Mouse (Mus musculus) erythroblast, embryonic 14.5 days (primary cell): ENCODE measurements around the gene Dpm1. TPM values are rescaled to one million over a fixed set of nuclear protein-coding genes. Genes with fewer than 3 reads are reported as not detected.

Source experiments
- H3K27me3 ChIP-seq: 2 replicates; pipeline ENCODE4 v1.6.1; 2012; ENCODE audit warnings: inconsistent platforms; ENCODE audit not compliant: control insufficient read depth
- H3K36me3 ChIP-seq: 2 replicates; pipeline ENCODE4 v1.6.1; 2012; ENCODE audit warnings: mild to moderate bottlenecking, inconsistent platforms; ENCODE audit not compliant: control insufficient read depth
- H3K4me1 ChIP-seq: 2 replicates; pipeline ENCODE4 v1.6.1; 2012; ENCODE audit warnings: inconsistent platforms; ENCODE audit not compliant: control insufficient read depth
- H3K4me3 ChIP-seq: replicated peaks from 2 replicates; pipeline ENCODE3; 2012; ENCODE audit warnings: moderate library complexity, mild to moderate bottlenecking, inconsistent platforms
- H3K9me3 ChIP-seq: 2 replicates; pipeline ENCODE4 v1.6.1; 2012; ENCODE audit warnings: low read length, inconsistent platforms, mixed read lengths; ENCODE audit not compliant: control insufficient read depth
- GATA1 ChIP-seq: IDR thresholded peaks from 2 replicates; pipeline ENCODE4 v1.6.1; 2012; ENCODE audit warnings: low read length, inconsistent platforms, mixed read lengths
- TAL1 ChIP-seq: IDR thresholded peaks from 3 replicates; pipeline ENCODE4 v1.6.1; 2012; ENCODE audit warnings: low read length, inconsistent platforms, mixed read lengths
- polyA plus RNA-seq: library from polyadenylated mRNA; stranded (reverse); fragments of >175 nt; gene quantifications from 2 replicates; pipeline ENCODE4 v1.2.3, GENCODE M21; 2012

Dpm1 gene
- polyA plus RNA-seq, 1 experiment = 9.1 TPM

DNA sequence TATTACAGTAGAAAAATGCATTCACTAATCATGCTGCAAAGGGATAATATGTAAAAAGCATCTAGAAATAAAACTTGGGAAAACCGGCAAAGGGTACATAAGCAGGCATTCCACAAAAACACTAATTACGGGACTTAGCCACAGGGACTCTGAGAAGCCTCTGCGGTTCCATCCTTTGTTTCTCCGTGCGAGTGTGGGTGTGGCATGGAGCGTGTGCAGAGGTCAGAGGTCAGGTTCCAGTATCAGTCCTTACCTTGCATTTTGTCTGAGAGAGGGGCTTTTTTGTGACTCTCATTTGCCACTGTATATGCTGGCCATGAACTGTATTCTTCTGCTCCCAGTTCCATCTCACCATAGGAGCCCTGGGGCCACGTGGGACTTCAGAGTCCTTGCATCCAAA, 54.4 kb downstream of the Dpm1 start:
- H3K36me3 ChIP-seq = peaks cover 62% of the 10 kb centered on the region
- no peaks in the 10 kb centered on the region for H3K27me3 ChIP-seq
- H3K4me1 ChIP-seq = peaks cover 29% of the 10 kb centered on the region
- no peaks in the 10 kb centered on the region for H3K9me3 ChIP-seq
- H3K4me3 ChIP-seq = no peak overlapping the region
- TF ChIP-seq GATA1 = no peak
- TF ChIP-seq TAL1 = no peak

DNA sequence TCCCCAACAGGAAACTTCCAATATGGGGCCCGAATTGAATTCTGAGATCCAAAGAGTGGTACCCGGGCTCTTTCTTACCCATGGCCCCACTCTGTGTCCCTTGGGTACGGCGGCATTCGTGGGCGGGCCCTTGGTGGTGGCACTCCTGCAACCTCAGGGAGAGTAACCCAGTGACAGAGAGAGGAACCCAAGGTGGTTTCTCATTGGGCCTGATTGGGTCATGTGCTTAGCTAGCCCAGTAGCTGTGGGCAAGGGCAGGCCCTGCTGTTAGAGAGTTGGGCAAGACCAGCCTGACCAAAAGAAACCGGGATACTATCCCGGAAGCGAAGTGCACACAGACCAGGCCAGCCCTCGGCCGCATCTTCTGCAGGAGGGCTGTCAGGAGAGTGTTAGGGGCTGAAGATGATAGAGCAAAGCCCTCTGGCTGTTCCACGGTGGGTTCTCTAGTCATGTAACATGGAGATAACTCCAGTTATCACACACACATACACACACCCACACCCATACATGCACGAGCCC, 60.2 kb downstream of the Dpm1 start:
- Histone ChIP-seq H3K36me3 (peaks cover 24% of the 10 kb centered on the region), H3K4me3 (peak overlapping the region; percentile 62), H3K9me3 (no peaks in the 10 kb centered on the region), H3K4me1 (peaks cover 65% of the 10 kb centered on the region), H3K27me3 (no peaks in the 10 kb centered on the region; the same call in 1 of the 2 replicates)
- TF ChIP-seq TAL1 = no peak
- TF ChIP-seq GATA1 = no peak

DNA sequence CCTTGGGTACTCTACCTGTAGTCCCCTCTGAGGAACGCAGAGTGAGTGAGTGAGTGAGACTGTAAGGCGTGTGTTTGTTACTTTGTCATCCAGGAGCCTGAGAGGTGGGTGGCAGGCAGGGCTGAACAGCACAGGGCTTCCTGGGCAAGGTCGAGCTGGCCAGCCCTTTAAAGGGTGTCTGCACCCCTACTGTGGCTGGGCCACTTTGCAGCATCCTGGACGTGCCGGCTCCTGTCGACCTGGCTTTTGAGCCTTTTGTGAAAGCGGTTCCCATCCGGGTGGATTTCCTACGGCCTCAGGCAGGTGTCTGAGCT, 60.6 kb downstream of the Dpm1 start:
- peak overlapping the region; percentile 62 for H3K4me3 ChIP-seq
- TF ChIP-seq TAL1 = no peak
- no peak for TF ChIP-seq GATA1
- peaks cover 20% of the 10 kb centered on the region for H3K36me3 ChIP-seq
- peaks cover 67% of the 10 kb centered on the region for H3K4me1 ChIP-seq
- H3K27me3 ChIP-seq = no peaks in the 10 kb centered on the region; the same call in 1 of the 2 replicates
- H3K9me3 ChIP-seq = no peaks in the 10 kb centered on the region

DNA sequence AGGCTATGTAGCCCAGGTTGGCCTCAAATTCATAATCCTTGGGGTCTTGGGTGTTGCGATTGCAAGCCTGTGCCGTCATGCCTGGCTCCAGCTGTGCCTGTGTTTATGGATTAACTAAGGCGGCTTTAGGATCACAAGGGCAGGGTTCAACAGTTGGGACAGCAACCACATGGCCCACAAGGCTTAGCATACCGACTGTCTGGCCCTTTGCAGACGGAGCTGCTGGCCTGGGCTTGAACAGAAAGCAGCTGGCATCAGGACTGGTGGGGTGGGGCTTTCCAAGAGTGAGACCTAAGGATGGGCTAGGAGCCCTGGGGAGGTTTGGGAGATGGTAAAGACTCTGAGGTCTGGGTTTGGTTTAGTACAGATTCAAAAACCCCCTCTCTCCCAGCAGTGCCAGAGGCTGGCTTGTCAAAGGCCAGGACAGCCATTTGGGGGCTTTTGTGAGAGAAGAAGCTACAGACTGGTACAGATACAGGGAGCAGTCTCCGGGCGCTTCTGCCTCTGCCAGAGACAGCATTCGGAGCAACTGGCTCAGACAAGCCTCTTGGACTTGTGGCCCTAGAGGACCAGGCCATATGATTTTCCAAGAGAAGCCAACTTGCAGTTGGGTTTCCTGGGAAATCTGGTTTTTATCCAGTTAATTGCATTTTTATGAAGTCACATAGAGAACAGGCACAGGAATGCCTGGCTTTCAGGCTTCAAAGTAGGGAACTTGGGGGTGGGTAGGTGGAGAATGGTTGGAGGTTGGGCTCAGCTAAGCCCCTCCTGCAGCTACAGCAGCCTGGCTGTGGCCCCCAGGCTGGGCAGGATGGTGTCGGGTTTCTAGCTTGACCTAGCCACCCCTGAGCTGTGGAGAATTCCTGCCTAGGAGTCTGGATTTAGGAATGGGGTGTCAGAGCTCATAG, 61.2 kb downstream of the Dpm1 start:
- Histone ChIP-seq H3K4me3 (peak overlapping the region; percentile 62), H3K4me1 (peaks cover 67% of the 10 kb centered on the region), H3K36me3 (peaks cover 17% of the 10 kb centered on the region), H3K9me3 (no peaks in the 10 kb centered on the region), H3K27me3 (peaks cover under 1% of the 10 kb centered on the region; the same call in 1 of the 2 replicates)
- TF ChIP-seq GATA1 (no peak), TAL1 (no peak)

DNA sequence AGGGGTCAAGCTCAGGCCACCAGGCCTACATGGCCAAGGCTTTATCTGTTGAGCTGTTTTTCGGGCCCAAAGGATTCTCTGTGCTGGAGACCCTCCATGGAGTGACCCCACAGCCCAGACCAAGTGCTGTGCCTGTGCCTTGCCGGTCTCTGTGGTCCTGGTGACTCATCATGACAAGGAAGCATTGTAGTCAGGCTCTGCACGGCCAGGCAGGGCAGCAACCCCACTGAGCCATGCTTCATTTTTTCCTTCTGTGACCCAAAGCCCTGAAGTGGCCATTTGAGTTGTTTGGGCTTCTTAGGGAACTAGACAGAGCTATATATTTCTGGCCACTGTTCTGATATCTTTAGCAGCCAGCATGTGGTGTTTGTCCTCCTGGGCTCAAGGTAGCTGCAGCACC, 62.6 kb downstream of the Dpm1 start:
- no peak overlapping the region for H3K4me3 ChIP-seq
- H3K4me1 ChIP-seq = peaks cover 58% of the 10 kb centered on the region
- H3K27me3 ChIP-seq = peaks cover 9% of the 10 kb centered on the region
- TF ChIP-seq GATA1 (no peak), TAL1 (no peak)
- H3K9me3 ChIP-seq = no peaks in the 10 kb centered on the region
- peaks cover 7% of the 10 kb centered on the region for H3K36me3 ChIP-seq

DNA sequence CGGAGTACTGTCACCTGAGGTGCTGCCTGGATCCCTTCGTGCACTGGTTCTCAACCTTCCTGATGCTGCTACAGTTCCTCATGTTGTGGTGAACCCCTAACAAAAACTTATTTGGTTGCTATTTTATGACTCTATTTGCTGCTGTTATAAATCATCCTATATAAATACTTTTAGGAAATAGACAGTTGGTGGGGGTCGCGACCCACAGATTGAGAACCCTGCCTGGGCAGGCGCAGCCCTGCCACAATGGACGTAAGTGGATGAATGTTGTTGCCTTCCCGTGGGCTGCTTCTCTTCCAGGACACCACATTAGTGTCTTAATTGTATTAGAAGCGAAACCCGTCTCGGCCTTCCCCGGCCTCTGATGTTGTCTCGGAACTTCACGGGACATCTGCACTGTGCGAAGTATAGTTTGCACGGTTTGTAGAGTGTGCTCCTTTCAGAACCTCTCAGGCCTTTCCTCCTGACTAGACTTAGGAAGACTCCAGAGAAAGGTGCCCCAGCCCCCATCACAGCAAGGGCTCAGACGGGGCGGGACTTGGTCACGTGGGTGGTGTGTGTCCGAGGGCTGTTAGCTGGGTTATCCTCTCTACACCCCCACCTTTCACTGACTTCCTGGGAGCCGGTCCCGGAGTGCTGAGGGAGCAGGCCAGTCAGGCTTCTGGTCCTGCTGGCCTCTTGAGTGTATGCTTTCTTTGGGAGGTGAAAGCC, 63.5 kb downstream of the Dpm1 start:
- H3K36me3 ChIP-seq = no peaks in the 10 kb centered on the region; the same call in 1 of the 2 replicates
- no peaks in the 10 kb centered on the region for H3K9me3 ChIP-seq
- H3K4me1 ChIP-seq = peaks cover 56% of the 10 kb centered on the region
- peaks cover 17% of the 10 kb centered on the region for H3K27me3 ChIP-seq
- H3K4me3 ChIP-seq = no peak overlapping the region
- TF ChIP-seq TAL1 = no peak
- TF ChIP-seq GATA1 = no peak

DNA sequence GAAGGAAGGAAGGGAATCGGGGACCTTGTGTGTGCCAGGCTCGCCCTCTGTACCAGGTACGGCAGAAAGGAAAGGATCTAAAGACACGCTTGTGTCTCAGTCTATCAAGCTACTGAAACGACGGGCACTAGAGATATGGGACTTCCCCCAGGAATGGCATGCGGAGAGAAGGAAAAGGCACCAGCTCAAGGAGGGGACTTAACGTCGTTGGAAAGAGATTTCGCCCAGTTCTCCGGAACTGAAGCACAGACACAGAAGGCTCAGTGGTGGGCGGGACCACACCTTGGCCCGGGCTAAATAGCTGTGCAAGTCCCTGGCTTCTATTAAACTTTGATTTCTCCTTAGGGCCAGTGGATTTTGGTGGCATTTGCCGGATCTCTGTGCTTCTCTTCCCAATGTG, 68.4 kb downstream of the Dpm1 start:
- Histone ChIP-seq H3K9me3 (no peaks in the 10 kb centered on the region; the same call in 1 of the 2 replicates), H3K4me1 (peaks cover 51% of the 10 kb centered on the region), H3K27me3 (peaks cover 65% of the 10 kb centered on the region), H3K36me3 (no peaks in the 10 kb centered on the region), H3K4me3 (peak overlapping the region; percentile 39)
- TF ChIP-seq TAL1 = no peak
- no peak for TF ChIP-seq GATA1

DNA sequence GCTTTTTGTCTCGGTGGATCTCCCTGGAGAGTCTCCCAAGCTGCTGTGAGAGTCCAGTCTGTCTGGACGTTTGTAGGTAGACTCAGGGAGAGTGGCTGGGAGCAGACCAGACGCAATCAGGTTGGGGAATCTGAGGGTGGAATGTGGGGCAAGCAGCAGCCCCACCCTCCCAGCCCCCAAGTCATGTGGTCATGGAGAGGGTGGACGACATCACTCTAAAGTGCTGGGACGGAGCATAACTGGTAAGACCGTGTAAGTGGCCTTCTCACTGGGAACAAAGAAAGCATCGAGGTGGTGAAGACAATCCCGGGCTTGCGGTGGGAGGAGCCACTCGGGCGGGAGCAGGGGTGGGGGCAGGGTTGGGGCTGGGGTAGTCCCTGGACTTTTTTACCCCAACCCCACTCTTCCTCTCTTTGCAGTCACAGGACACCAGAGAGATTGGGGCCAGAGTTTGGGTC, 68.8 kb downstream of the Dpm1 start:
- no peak for TF ChIP-seq TAL1
- TF ChIP-seq GATA1 = no peak
- H3K9me3 ChIP-seq = no peaks in the 10 kb centered on the region; the same call in 1 of the 2 replicates
- H3K4me3 ChIP-seq = peak overlapping the region; percentile 39
- H3K36me3 ChIP-seq = no peaks in the 10 kb centered on the region
- H3K27me3 ChIP-seq = peaks cover 66% of the 10 kb centered on the region
- H3K4me1 ChIP-seq = peaks cover 50% of the 10 kb centered on the region
